Mouse (Mus musculus) liver, postnatal 0 days (tissue): ENCODE results near the gene Efna2. TPM values are rescaled to one million over a fixed set of nuclear protein-coding genes. Genes with fewer than 3 reads are reported as not detected.

Experiments
- ATAC-seq: fragments of 200-750 bp; cut with Nextera tagmentation; 2 replicates; pipeline ENCODE4 v1.8.0; 2017; ENCODE audit warnings: mild to moderate bottlenecking, moderate library complexity
- DNase-seq: peaks from one replicate; pipeline ENCODE4 v3.0.0-alpha.2; 2016
- H3K27ac ChIP-seq: fragments of 300-500 bp; sonication (generic); 2 replicates; pipeline ENCODE4 v1.5.1; 2014; ENCODE audit warnings: antibody characterized with exemption, moderate library complexity, mild to moderate bottlenecking, low read depth
- H3K27me3 ChIP-seq: fragments of 300-500 bp; sonication (generic); 2 replicates; pipeline ENCODE4 v1.6.1; 2014; ENCODE audit warnings: low read length, control low read depth, mixed read lengths; ENCODE audit not compliant: insufficient read depth
- H3K36me3 ChIP-seq: fragments of 300-500 bp; sonication (generic); replicated peaks from 2 replicates; pipeline ENCODE4 v1.6.1; 2014; ENCODE audit warnings: mild to moderate bottlenecking, control low read depth, low read length, moderate library complexity, mixed read lengths; ENCODE audit not compliant: insufficient read depth
- H3K4me1 ChIP-seq: fragments of 300-500 bp; sonication (generic); 2 replicates; pipeline ENCODE4 v1.6.1; 2014; ENCODE audit warnings: antibody characterized with exemption, mild to moderate bottlenecking, control low read depth; ENCODE audit not compliant: insufficient read depth
- H3K4me2 ChIP-seq: fragments of 300-500 bp; sonication (generic); 2 replicates; pipeline ENCODE4 v1.6.1; 2014; ENCODE audit warnings: low read depth, mild to moderate bottlenecking, low read length, moderate library complexity, mixed read lengths
- H3K4me3 ChIP-seq: fragments of 300-500 bp; sonication (generic); 2 replicates; pipeline ENCODE4 v1.5.1; 2014; ENCODE audit warnings: low read depth, low read length
- H3K9ac ChIP-seq: fragments of 300-500 bp; sonication (generic); replicated peaks from 2 replicates; pipeline ENCODE4 v1.6.1; 2014; ENCODE audit warnings: mild to moderate bottlenecking, moderate library complexity
- H3K9me3 ChIP-seq: fragments of 300-500 bp; sonication (generic); 2 replicates; pipeline ENCODE4 v1.6.1; 2016; ENCODE audit warnings: mild to moderate bottlenecking, control low read depth, low read length, mixed read lengths
- CTCF ChIP-seq: sonication (generic); IDR thresholded peaks from 2 replicates; pipeline ENCODE4 v1.5.1; 2016; ENCODE audit warnings: antibody characterized with exemption, low read depth
- EP300 ChIP-seq: IDR thresholded peaks from 2 replicates; pipeline ENCODE4 v1.6.1; 2016; ENCODE audit warnings: antibody characterized with exemption, low read depth, mild to moderate bottlenecking
- WGBS: fragments of 180-500 bp; shearing (Covaris S2); extraction: QIAGEN DNeasy Blood & Tissue Kit; methylation state at CpG from one replicate; pipeline ENCODE4 v1.1.7; 2014; ENCODE audit not compliant: insufficient replicate concordance; 5-methylcytosine and 5-hydroxymethylcytosine counted together
- polyA plus RNA-seq: library from polyadenylated mRNA; unstranded; fragments of >200 nt; fragmentation: Nextera tagmentation; extraction: Ambion mirVana; gene quantifications from 2 replicates; pipeline ENCODE4 v1.2.1, GENCODE M21; 2015

The Efna2 gene
- polyA plus RNA-seq, 1 experiment from 2014 or later: 0.18 TPM

GRCm38 (mm10) chr10:80175536-80176269, 3.6 kb upstream of the Efna2 start:
- Histone ChIP-seq H3K9ac (no peak overlapping the region), H3K4me2 (no peak overlapping the region), H3K9me3 (no peaks in the 10 kb centered on the region), H3K4me1 (peaks cover 17% of the 10 kb centered on the region), H3K27ac (no peak overlapping the region), H3K36me3 (peaks cover 14% of the 10 kb centered on the region), H3K4me3 (no peak overlapping the region), H3K27me3 (peaks cover 26% of the 10 kb centered on the region)
- 30% methylated on average over 4 of the region's 4 CpGs for WGBS
- no peak for ATAC-seq
- peak; percentile 66 for DNase-seq
- no peak for TF ChIP-seq EP300
- TF ChIP-seq CTCF: peak; percentile 77

- Histone ChIP-seq H3K27me3 (peaks cover 31% of the 10 kb centered on the region), H3K4me2 (no peak overlapping the region), H3K4me3 (no peak overlapping the region), H3K27ac (no peak overlapping the region), H3K4me1 (peaks cover 17% of the 10 kb centered on the region), H3K36me3 (peaks cover 9% of the 10 kb centered on the region; the same call in 1 of the 2 replicates), H3K9ac (no peak overlapping the region), H3K9me3 (no peaks in the 10 kb centered on the region)
- WGBS: 76% methylated on average over 5 of the region's 5 CpGs
- DNase-seq: no peak
- ATAC-seq: no peak
- no peak for TF ChIP-seq EP300
- TF ChIP-seq CTCF: no peak
Observed at GRCm38 (mm10) chr10:80176270-80176834, 2.9 kb upstream of the Efna2 start.

- ATAC-seq: no peak
- 76% methylated on average over 7 of the region's 7 CpGs for WGBS
- Histone ChIP-seq H3K36me3 (no peaks in the 10 kb centered on the region), H3K4me3 (no peak overlapping the region), H3K27ac (no peak overlapping the region), H3K27me3 (peaks cover 39% of the 10 kb centered on the region), H3K9ac (no peak overlapping the region), H3K4me1 (peaks cover 9% of the 10 kb centered on the region; the same call in 1 of the 2 replicates), H3K4me2 (no peak overlapping the region), H3K9me3 (no peaks in the 10 kb centered on the region)
- DNase-seq: no peak
- no peak for TF ChIP-seq CTCF
- no peak for TF ChIP-seq EP300
Observed at GRCm38 (mm10) chr10:80177441-80178279, 1.6 kb upstream of the Efna2 start.

- Histone ChIP-seq H3K27me3 (peaks cover 39% of the 10 kb centered on the region), H3K27ac (no peak overlapping the region), H3K9ac (no peak overlapping the region), H3K9me3 (no peaks in the 10 kb centered on the region), H3K36me3 (no peaks in the 10 kb centered on the region), H3K4me1 (peaks cover 3% of the 10 kb centered on the region; the same call in 1 of the 2 replicates), H3K4me3 (no peak overlapping the region), H3K4me2 (no peak overlapping the region)
- TF ChIP-seq CTCF: no peak
- no peak for TF ChIP-seq EP300
- 57% methylated on average over 6 of the region's 6 CpGs for WGBS
- ATAC-seq (no peak), DNase-seq (no peak)
Observed at GRCm38 (mm10) chr10:80180288-80180687, 1.0 kb downstream of the Efna2 start.

GRCm38 (mm10) chr10:80180823-80181222, 1.5 kb downstream of the Efna2 start:
- DNase-seq (no peak), ATAC-seq (no peak)
- TF ChIP-seq EP300: no peak
- no peak for TF ChIP-seq CTCF
- no peaks in the 10 kb centered on the region for H3K36me3 ChIP-seq
- no peak overlapping the region for H3K9ac ChIP-seq
- WGBS: 75% methylated on average over 5 of the region's 5 CpGs
- peaks cover 42% of the 10 kb centered on the region for H3K27me3 ChIP-seq
- H3K4me1 ChIP-seq: peaks cover 3% of the 10 kb centered on the region; the same call in 1 of the 2 replicates
- H3K4me3 ChIP-seq: no peak overlapping the region
- H3K9me3 ChIP-seq: no peaks in the 10 kb centered on the region
- no peak overlapping the region for H3K27ac ChIP-seq
- H3K4me2 ChIP-seq: no peak overlapping the region

GRCm38 (mm10) chr10:80182547-80182946, 3.3 kb downstream of the Efna2 start:
- TF ChIP-seq CTCF (no peak), EP300 (no peak)
- no peak for DNase-seq
- Histone ChIP-seq H3K4me1 (peaks cover 3% of the 10 kb centered on the region; the same call in 1 of the 2 replicates), H3K9ac (no peak overlapping the region), H3K9me3 (no peaks in the 10 kb centered on the region), H3K27me3 (peaks cover 57% of the 10 kb centered on the region), H3K36me3 (no peaks in the 10 kb centered on the region), H3K4me3 (no peak overlapping the region), H3K4me2 (no peak overlapping the region), H3K27ac (no peak overlapping the region)
- ATAC-seq: no peak
- 82% methylated on average over 7 of the region's 7 CpGs for WGBS
